Mouse (Mus musculus) lung, postnatal 0 days (tissue): ENCODE data around the gene Olfr1373.

ENCODE experiments used
- CTCF ChIP-seq: IDR thresholded peaks from 2 replicates; pipeline ENCODE4 v1.5.1; 2016; ENCODE audit warnings: antibody characterized with exemption, mild to moderate bottlenecking
- EP300 ChIP-seq: IDR thresholded peaks from 2 replicates; pipeline ENCODE4 v1.6.1; 2016; ENCODE audit warnings: antibody characterized with exemption, mild to moderate bottlenecking, control low read depth

GRCm38 (mm10) chr11:52098398-52098946 is 46.9 kb downstream of the Olfr1373 start, which contains the start of gene Ppp2ca:
- TF ChIP-seq CTCF (no peak; the same call in 1 of the 2 replicates), EP300 (no peak)
